Mouse (Mus musculus): Measurements from ENCODE around the gene Zfp955b.
"Not testable (repeated sequence)": the region's sequence is repeated elsewhere in the genome, so short reads cannot be mapped to it uniquely, and the experiment has no call there.

Zfp955b gene

DNA sequence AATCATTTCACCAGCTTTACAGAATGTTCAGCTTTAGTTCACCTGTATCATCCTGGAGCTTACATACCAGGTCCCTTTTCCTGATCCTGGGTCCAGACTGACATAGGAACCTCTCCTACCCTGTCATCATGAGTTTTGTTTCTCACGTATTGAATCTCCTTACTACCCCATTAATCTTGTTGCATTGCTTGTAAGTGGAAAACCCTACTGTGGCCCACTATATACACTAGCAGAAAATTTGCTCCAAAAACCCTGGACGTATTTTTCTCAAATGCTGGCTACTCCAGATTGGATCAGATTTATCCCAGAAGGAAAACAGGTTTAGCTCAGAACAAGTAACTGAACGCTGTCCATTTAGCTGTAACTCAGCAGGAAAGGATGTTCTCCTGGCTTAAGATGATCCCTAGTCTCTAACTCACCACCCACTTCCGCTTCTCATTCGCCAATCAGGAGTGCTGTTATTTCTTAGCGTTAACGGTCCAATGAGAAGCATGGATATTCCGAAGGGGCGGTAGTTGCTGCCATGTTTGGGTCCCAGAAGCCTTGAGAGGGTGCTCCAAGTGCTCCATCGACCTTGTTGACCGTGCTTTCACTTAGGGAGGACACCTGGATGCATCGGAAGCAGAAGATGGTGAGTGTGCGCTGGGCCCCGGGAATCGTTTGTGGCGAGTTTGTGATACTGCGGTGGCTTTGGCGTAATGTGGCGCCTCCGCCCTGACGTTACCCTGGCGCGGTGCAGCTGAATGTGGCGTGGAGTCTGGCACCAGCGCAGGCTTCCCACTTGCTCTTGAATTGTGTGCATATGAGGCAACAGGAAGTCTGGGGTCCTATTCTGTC lies at the start of gene Zfp955b:
TSS of gene Zfp955b (plus strand) at position 506 of the 837 bp plus-strand sequence.
- DNase-seq: not testable (repeated sequence)

DNA sequence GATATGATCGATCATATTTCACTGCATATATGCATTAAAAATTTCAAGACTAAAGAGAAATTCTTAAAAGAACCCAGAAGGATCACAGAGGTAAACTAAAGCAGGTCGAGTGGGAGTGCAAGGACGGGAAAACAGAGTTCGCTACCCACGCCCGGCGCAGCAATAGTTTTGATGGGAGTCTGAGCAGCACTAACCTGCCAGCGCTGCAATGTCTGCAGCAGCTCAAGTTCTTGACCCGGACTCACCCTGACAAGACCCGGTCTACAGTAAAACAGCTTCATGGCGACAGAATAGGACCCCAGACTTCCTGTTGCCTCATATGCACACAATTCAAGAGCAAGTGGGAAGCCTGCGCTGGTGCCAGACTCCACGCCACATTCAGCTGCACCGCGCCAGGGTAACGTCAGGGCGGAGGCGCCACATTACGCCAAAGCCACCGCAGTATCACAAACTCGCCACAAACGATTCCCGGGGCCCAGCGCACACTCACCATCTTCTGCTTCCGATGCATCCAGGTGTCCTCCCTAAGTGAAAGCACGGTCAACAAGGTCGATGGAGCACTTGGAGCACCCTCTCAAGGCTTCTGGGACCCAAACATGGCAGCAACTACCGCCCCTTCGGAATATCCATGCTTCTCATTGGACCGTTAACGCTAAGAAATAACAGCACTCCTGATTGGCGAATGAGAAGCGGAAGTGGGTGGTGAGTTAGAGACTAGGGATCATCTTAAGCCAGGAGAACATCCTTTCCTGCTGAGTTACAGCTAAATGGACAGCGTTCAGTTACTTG lies 34.6 kb upstream of the Zfp955b start, which contains the start of gene Zfp955a:
TSS of gene Zfp955a (minus strand) at position 616 of the 789 bp plus-strand sequence.
- not testable (repeated sequence) for DNase-seq

DNA sequence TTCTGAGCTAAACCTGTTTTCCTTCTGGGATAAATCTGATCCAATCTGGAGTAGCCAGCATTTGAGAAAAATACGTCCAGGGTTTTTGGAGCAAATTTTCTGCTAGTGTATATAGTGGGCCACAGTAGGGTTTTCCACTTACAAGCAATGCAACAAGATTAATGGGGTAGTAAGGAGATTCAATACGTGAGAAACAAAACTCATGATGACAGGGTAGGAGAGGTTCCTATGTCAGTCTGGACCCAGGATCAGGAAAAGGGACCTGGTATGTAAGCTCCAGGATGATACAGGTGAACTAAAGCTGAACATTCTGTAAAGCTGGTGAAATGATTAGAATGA lies 34.1 kb upstream of the Zfp955b start:
- DNase-seq: not testable (repeated sequence)

DNA sequence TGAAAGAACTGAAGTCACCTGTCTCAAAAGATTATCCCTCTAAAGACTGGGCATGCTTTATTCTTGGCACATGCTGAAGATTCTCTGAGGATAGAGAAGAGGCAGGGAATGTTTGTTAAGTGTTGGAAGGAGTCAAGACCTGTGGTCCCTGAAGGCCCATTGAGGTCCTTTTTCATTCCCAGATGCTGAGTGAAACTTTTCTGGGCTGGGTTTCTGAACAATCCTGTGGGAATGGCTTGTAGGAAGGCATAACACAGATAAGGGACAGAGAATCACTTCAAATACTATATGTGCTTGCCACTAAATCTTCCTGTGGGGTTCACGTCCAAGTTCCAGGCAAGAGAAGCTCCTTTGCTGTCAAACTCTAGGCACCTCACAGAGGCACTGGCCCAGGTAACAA lies 25.0 kb upstream of the Zfp955b start, which contains the start of gene Olfr63:
TSS of gene Olfr63 (plus strand) at position 301 of the 400 bp plus-strand sequence.
- DNase-seq: no peak

DNA sequence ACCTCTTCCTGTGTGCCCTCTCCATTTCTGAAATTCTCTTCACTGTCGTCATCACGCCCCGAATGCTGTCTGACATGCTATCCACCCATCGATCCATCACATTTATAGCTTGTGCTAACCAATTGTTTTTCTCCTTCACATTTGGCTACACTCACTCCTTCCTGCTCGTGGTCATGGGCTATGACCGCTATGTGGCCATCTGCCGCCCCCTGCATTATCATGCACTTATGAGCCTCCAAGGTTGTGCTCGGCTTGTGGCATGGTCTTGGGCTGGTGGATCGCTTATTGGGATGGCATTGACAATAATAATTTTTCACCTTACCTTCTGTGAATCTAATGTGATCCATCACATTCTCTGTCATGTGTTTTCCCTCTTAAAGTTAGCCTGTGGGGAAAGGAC lies 20.4 kb upstream of the Zfp955b start:
- DNase-seq: no peak

DNA sequence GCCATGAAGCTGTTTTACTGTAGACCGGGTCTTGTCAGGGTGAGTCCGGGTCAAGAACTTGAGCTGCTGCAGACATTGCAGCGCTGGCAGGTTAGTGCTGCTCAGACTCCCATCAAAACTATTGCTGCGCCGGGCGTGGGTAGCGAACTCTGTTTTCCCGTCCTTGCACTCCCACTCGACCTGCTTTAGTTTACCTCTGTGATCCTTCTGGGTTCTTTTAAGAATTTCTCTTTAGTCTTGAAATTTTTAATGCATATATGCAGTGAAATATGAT lies 469 bp downstream of the Zfp955b start:
- not testable (repeated sequence) for DNase-seq

DNA sequence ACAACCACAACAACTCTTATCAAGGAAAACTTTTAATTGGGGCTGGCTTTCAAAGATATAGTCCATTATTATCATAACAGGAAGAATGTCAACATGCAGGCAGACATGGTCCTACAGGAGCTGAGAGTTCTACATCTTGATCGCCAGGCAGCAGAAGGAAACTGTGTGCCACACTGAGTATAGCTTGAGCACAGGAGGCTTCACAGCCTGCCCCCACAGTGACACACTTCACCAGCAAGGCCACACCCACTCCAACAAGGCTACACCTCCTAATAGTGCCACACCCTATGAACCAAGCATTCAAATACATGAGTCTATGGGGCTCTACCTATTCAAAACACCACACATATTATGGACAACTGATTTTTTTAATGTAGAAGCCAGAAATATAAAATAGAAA lies 63.6 kb downstream of the Zfp955b start:
- no peak for DNase-seq
